Mouse (Mus musculus) neural tube, embryonic 10.5 days (tissue): Measurements from ENCODE around the gene Olfr944.

Experiments
- DNase-seq: peaks from one replicate; pipeline ENCODE4 v3.0.0-alpha.2; 2017; ENCODE audit warnings: low spot score; ENCODE audit errors: extremely low spot score

Gene Olfr944

GRCm38 (mm10) chr9:39201620-39202019 lies at the start of gene Olfr944:
Gene Olfr944, plus strand, starts transcription at chr9:39201920.
- no peak for DNase-seq

- DNase-seq: no peak
Measured at GRCm38 (mm10) chr9:39152401-39152800, 49.3 kb upstream of the Olfr944 start.

GRCm38 (mm10) chr9:39166004-39166403 lies 35.7 kb upstream of the Olfr944 start, which contains the start of gene Olfr943:
Gene Olfr943, plus strand, starts transcription at chr9:39166304.
- no peak for DNase-seq

- DNase-seq: no peak
Measured at GRCm38 (mm10) chr9:39249894-39250293, 48.2 kb downstream of the Olfr944 start, which contains the start of gene Olfr1537. Gene Olfr1537, minus strand, starts transcription at chr9:39249994.
